Mouse (Mus musculus) midbrain, embryonic 14.5 days (tissue): ENCODE data around the gene Slc35b2. TPM values are rescaled to one million over a fixed set of nuclear protein-coding genes. Genes with fewer than 3 reads are reported as not detected.

Source experiments
- ATAC-seq: fragments of 200-750 bp; cut with Nextera tagmentation; 2 replicates; pipeline ENCODE4 v1.8.0; 2017; ENCODE audit warnings: moderate number of reproducible peaks, moderate library complexity; ENCODE audit not compliant: low FRiP score, low TSS enrichment
- DNase-seq: peaks from one replicate; pipeline ENCODE4 v3.0.0-alpha.2; 2015
- H3K27ac ChIP-seq: fragments of 300-500 bp; sonication (generic); replicated peaks from 2 replicates; pipeline ENCODE4 v1.5.1; 2014; ENCODE audit warnings: mild to moderate bottlenecking, low read depth, low read length, moderate library complexity
- H3K27me3 ChIP-seq: fragments of 300-500 bp; sonication (generic); 2 replicates; pipeline ENCODE4 v1.6.1; 2014; ENCODE audit warnings: low read length, control low read depth, mixed read lengths; ENCODE audit not compliant: control insufficient read depth, insufficient read depth
- H3K36me3 ChIP-seq: fragments of 300-500 bp; sonication (generic); 2 replicates; pipeline ENCODE4 v1.6.1; 2014; ENCODE audit warnings: low read length, control low read depth; ENCODE audit not compliant: control insufficient read depth, insufficient read depth
- H3K4me1 ChIP-seq: fragments of 300-500 bp; sonication (generic); 2 replicates; pipeline ENCODE4 v1.6.1; 2014; ENCODE audit warnings: mild to moderate bottlenecking, antibody characterized with exemption, low read length, control low read depth; ENCODE audit not compliant: control insufficient read depth, insufficient read depth
- H3K4me2 ChIP-seq: fragments of 300-500 bp; sonication (generic); 2 replicates; pipeline ENCODE4 v1.6.1; 2014; ENCODE audit warnings: mild to moderate bottlenecking, low read length, moderate library complexity
- H3K4me3 ChIP-seq: fragments of 300-500 bp; sonication (generic); replicated peaks from 2 replicates; pipeline ENCODE4 v1.5.1; 2014; ENCODE audit warnings: low read depth, low read length
- H3K9ac ChIP-seq: fragments of 300-500 bp; sonication (generic); replicated peaks from 2 replicates; pipeline ENCODE4 v1.6.1; 2014; ENCODE audit warnings: mild to moderate bottlenecking, low read length, moderate library complexity
- H3K9me3 ChIP-seq: fragments of 300-500 bp; sonication (generic); 2 replicates; pipeline ENCODE4 v1.6.1; 2016; ENCODE audit warnings: low read length, control low read depth, mixed read lengths; ENCODE audit not compliant: control insufficient read depth
- WGBS: fragments of 180-500 bp; shearing (Covaris S2); extraction: QIAGEN DNeasy Blood & Tissue Kit; methylation state at CpG from one replicate; pipeline ENCODE4 v1.1.7; 2014; 5-methylcytosine and 5-hydroxymethylcytosine counted together
- polyA plus RNA-seq: library from polyadenylated mRNA; unstranded; fragments of >200 nt; fragmentation: Nextera tagmentation; extraction: Ambion mirVana; gene quantifications from 2 replicates; pipeline ENCODE4 v1.2.1, GENCODE M21; 2014

Slc35b2 gene
- polyA plus RNA-seq, 1 experiment from 2014 or later, result 77.1 TPM

- DNase-seq, result no peak
- peaks cover 11% of the 10 kb centered on the region for H3K4me1 ChIP-seq
- WGBS, result 89% methylated on average over 6 of the region's 6 CpGs
- H3K4me2 ChIP-seq, result no peak overlapping the region
- H3K4me3 ChIP-seq, result no peak overlapping the region
- no peaks in the 10 kb centered on the region for H3K36me3 ChIP-seq
- no peaks in the 10 kb centered on the region for H3K9me3 ChIP-seq
- no peak overlapping the region for H3K27ac ChIP-seq
- peaks cover 11% of the 10 kb centered on the region; the same call in 1 of the 2 replicates for H3K27me3 ChIP-seq
- ATAC-seq, result no peak
- no peak overlapping the region for H3K9ac ChIP-seq
Observed at GRCm38 (mm10) chr17:45590410-45590809, 26.7 kb downstream of the Slc35b2 start.

- WGBS, result 54% methylated on average over 16 of the region's 16 CpGs
- Histone ChIP-seq H3K9me3 (no peaks in the 10 kb centered on the region), H3K27me3 (peaks cover 11% of the 10 kb centered on the region; the same call in 1 of the 2 replicates), H3K4me3 (no peak overlapping the region), H3K9ac (no peak overlapping the region), H3K4me2 (no peak overlapping the region), H3K36me3 (no peaks in the 10 kb centered on the region), H3K4me1 (peaks cover 18% of the 10 kb centered on the region), H3K27ac (no peak overlapping the region)
- ATAC-seq, result no peak
- no peak for DNase-seq
Observed at GRCm38 (mm10) chr17:45591701-45592605, 28.3 kb downstream of the Slc35b2 start.

GRCm38 (mm10) chr17:45592606-45593431 is 29.1 kb downstream of the Slc35b2 start:
- DNase-seq, result no peak
- no peak overlapping the region for H3K4me2 ChIP-seq
- WGBS, result 60% methylated on average over 8 of the region's 8 CpGs
- no peaks in the 10 kb centered on the region for H3K9me3 ChIP-seq
- H3K4me1 ChIP-seq, result peaks cover 18% of the 10 kb centered on the region
- H3K27ac ChIP-seq, result no peak overlapping the region
- peaks cover 11% of the 10 kb centered on the region; the same call in 1 of the 2 replicates for H3K27me3 ChIP-seq
- no peaks in the 10 kb centered on the region for H3K36me3 ChIP-seq
- no peak for ATAC-seq
- H3K9ac ChIP-seq, result no peak overlapping the region
- H3K4me3 ChIP-seq, result no peak overlapping the region

- H3K9me3 ChIP-seq, result no peaks in the 10 kb centered on the region
- DNase-seq (no peak), ATAC-seq (no peak)
- no peak overlapping the region for H3K4me3 ChIP-seq
- H3K4me2 ChIP-seq, result peak overlapping the region; percentile 0; the same call in 1 of the 2 replicates
- H3K27ac ChIP-seq, result no peak overlapping the region
- no peaks in the 10 kb centered on the region for H3K36me3 ChIP-seq
- H3K4me1 ChIP-seq, result peaks cover 18% of the 10 kb centered on the region
- 24% methylated on average over 8 of the region's 8 CpGs for WGBS
- H3K9ac ChIP-seq, result no peak overlapping the region
- peaks cover 11% of the 10 kb centered on the region; the same call in 1 of the 2 replicates for H3K27me3 ChIP-seq
Observed at GRCm38 (mm10) chr17:45593479-45593878, 29.8 kb downstream of the Slc35b2 start.

- Histone ChIP-seq H3K36me3 (no peaks in the 10 kb centered on the region), H3K4me2 (peak overlapping the region; percentile 89), H3K4me3 (peak overlapping the region; percentile 40; the same call in 1 of the 2 replicates), H3K9ac (no peak overlapping the region), H3K27ac (no peak overlapping the region), H3K27me3 (peaks cover 11% of the 10 kb centered on the region; the same call in 1 of the 2 replicates), H3K9me3 (no peaks in the 10 kb centered on the region), H3K4me1 (peaks cover 19% of the 10 kb centered on the region)
- 52% methylated on average over 8 of the region's 8 CpGs for WGBS
- no peak for ATAC-seq
- DNase-seq, result no peak
Observed at GRCm38 (mm10) chr17:45594195-45594594, 30.5 kb downstream of the Slc35b2 start.

GRCm38 (mm10) chr17:45594881-45595735 is 31.4 kb downstream of the Slc35b2 start:
- ATAC-seq (peak; percentile 53; the same call in 1 of the 2 replicates), DNase-seq (peak; percentile 73)
- H3K4me3 ChIP-seq, result peak overlapping the region; percentile 40
- H3K27me3 ChIP-seq, result peaks cover 12% of the 10 kb centered on the region
- H3K9ac ChIP-seq, result peak overlapping the region; percentile 56
- H3K27ac ChIP-seq, result 0 out of 2 replicates have a peak overlapping the region, but pooled peaks have one; percentile 26
- no peaks in the 10 kb centered on the region for H3K9me3 ChIP-seq
- H3K36me3 ChIP-seq, result no peaks in the 10 kb centered on the region
- peak overlapping the region; percentile 89 for H3K4me2 ChIP-seq
- H3K4me1 ChIP-seq, result peaks cover 23% of the 10 kb centered on the region
- WGBS, result 1% methylated on average over 58 of the region's 58 CpGs

GRCm38 (mm10) chr17:45595736-45596390 is 32.2 kb downstream of the Slc35b2 start:
- peaks cover 23% of the 10 kb centered on the region for H3K4me1 ChIP-seq
- H3K4me3 ChIP-seq, result peak overlapping the region; percentile 40
- H3K9ac ChIP-seq, result peak overlapping the region; percentile 56
- H3K36me3 ChIP-seq, result no peaks in the 10 kb centered on the region
- H3K27ac ChIP-seq, result 0 out of 2 replicates have a peak overlapping the region, but pooled peaks have one; percentile 26
- no peaks in the 10 kb centered on the region for H3K9me3 ChIP-seq
- H3K4me2 ChIP-seq, result peak overlapping the region; percentile 89
- DNase-seq, result no peak
- peaks cover 19% of the 10 kb centered on the region for H3K27me3 ChIP-seq
- 4% methylated on average over 23 of the region's 23 CpGs for WGBS
- ATAC-seq, result no peak
